Mouse (Mus musculus): ENCODE data around the gene Zfp653. TPM values are rescaled to one million over a fixed set of nuclear protein-coding genes. Genes with fewer than 3 reads are reported as not detected.

The Zfp653 gene
- polyA plus RNA-seq, 1 experiment from 2014 or later, result 9.8 TPM

DNA sequence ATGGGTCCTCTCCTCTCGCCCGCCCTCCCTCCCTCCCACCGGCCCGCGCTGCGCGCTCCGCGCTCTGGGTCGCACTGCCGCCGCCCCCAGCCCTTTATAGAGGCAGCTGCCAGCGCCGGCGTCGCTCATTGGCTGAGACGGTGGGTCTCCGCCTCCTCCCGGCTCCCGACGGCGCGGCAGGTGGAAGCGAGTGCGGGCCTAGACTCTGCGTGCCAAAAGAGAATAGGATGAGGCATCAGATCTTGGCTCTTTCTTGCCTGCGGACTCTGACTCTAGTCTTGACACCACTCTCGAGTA lies 19.3 kb downstream of the Zfp653 start, which contains the start of gene Elavl3:
Gene Elavl3, minus strand, starts transcription at position 66 of the 297 bp plus-strand sequence.
- peak within 1 kb of the TSS; percentile 36 for H3K4me3 ChIP-seq
- ATAC-seq (ENCODE audit: insufficient number of reproducible peaks, low FRiP score), result no peak
- H3K36me3 ChIP-seq, result peaks cover 2% of the 10 kb centered on the region
- H3K27me3 ChIP-seq (replicated peaks), result peaks cover 80% of the 10 kb centered on the region
- H3K27ac ChIP-seq (ENCODE audit: poor library complexity, severe bottlenecking), result no peak within 1 kb of the TSS
- peaks cover 30% of the 10 kb centered on the region for H3K4me1 ChIP-seq (replicated peaks)
- 3% methylated on average over 16 of the region's 28 CpGs for WGBS
- H3K9ac ChIP-seq, result 0 out of 2 replicates have a peak within 1 kb of the TSS, but pooled peaks have one; percentile 2
- peak within 1 kb of the TSS; percentile 69 for H3K4me2 ChIP-seq
- H3K9me3 ChIP-seq (replicated peaks), result no peaks in the 10 kb centered on the region

DNA sequence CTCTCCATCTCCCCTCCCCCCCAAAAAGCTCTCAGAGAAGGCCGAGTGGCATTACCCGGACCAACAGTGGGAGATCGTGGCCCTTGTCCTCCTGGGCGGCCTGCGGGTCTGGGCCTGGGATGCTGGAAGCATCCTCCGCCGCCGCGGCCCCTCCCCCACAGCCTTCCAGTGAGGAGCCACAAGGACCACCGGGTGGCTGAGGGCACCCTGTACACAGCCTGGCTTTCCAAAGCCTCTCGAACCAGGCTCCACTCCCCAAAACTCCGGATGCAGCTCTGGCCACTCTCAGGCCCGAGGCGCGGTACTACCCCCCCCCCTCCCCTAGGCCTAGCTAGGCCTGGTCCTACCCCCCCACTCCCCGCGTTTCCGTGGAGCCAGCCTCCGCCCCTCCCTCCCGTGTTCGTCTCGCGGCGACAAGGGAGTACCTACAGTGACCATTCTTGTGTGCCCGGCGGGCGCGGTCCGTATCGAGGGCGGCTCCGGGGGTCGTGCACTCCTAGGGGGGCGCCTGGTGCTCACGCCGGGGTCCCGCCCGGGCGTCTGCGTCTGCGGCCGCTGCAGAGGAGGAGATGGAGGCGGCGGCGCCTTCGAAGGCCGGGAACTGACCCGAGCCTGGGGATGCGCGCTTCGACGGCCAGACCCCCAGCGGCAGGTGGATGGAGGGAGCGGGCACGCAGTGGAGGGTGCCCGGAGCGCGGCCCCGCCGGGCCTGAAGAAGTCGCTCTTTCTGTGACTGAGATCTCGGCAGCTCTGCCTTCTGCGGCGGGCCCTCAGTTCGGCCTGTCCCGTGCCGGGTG lies 19.8 kb downstream of the Zfp653 start:
- H3K9ac ChIP-seq, result 0 out of 2 replicates have a peak overlapping the region, but pooled peaks have one; percentile 2
- peak; percentile 11; the same call in 1 of the 2 replicates for ATAC-seq (ENCODE audit: insufficient number of reproducible peaks, low FRiP score)

DNA sequence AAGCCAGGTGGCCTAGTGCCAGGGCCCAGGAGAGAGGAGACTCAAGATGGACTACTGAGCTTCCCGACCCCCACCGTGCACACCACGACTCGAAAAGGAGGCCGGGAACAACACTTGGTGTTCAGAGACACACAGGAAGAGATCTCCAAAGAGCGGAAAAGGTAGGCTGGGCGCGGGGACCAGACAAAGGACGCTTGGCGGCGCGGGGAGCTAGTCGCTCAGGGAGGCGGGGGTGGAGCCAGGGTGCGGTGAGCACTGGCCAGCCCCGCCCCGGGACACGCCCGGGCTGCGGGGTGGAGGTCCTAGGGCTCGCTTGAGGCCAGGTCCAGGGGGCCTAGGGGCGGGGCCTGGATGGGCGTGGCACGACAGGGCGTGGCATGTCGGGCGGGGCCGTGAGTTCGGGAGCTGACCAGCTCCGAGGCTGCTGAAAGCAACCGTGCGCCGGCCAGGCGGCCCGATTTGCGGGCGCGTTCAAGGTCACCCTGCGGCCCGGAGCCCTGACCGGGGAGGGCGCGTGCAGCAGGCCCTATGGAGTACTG lies 20.8 kb downstream of the Zfp653 start:
- Histone ChIP-seq H3K4me3 (peak overlapping the region; percentile 36), H3K9ac (0 out of 2 replicates have a peak overlapping the region, but pooled peaks have one; percentile 2), H3K36me3 (no peaks in the 10 kb centered on the region), H3K27me3 (replicated peaks) (peaks cover 69% of the 10 kb centered on the region), H3K4me2 (peak overlapping the region; percentile 69), H3K9me3 (replicated peaks) (no peaks in the 10 kb centered on the region), H3K27ac (ENCODE audit: poor library complexity, severe bottlenecking) (no peak overlapping the region), H3K4me1 (replicated peaks) (peaks cover 30% of the 10 kb centered on the region)
- WGBS, result under 1% methylated on average over 43 of the region's 43 CpGs
- peak; percentile 74 for ATAC-seq (ENCODE audit: insufficient number of reproducible peaks, low FRiP score)

More for the DNA sequence above, 19.8 kb downstream of the Zfp653 start:
- Histone ChIP-seq H3K4me1 (replicated peaks) (peaks cover 30% of the 10 kb centered on the region), H3K4me2 (peak overlapping the region; percentile 69), H3K9me3 (replicated peaks) (no peaks in the 10 kb centered on the region), H3K27me3 (replicated peaks) (peaks cover 78% of the 10 kb centered on the region), H3K27ac (ENCODE audit: poor library complexity, severe bottlenecking) (no peak overlapping the region), H3K36me3 (no peaks in the 10 kb centered on the region), H3K4me3 (peak overlapping the region; percentile 36)
- WGBS, result 3% methylated on average over 65 of the region's 67 CpGs

DNA sequence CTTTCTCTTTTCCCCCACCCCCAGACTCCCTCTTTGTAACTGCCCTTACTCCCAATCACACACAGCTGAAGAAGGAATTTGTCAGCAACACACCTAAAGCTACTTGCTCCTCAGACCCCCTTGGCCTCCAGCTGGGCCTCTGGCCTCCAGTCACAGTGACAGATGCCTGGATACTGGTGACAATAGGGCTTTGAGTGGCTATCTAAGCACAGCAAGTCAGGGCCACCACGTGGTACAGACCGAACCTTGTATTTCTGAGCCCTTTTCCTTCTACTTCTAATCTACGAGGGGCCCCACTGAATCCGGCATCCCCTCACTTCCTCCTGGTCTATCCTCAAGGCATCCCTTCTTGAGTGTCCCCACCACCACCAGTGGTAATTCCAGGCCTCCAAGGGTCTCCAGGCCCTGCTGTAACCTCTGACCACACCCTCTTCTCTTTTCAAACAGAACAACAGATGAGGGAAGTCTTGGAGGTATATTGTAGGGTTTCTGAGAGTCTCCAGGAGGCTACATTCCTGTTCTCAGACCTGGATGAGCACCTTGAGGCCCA lies 21.4 kb downstream of the Zfp653 start:
- H3K27ac ChIP-seq (ENCODE audit: poor library complexity, severe bottlenecking), result no peak overlapping the region
- 0 out of 2 replicates have a peak overlapping the region, but pooled peaks have one; percentile 36 for H3K4me3 ChIP-seq
- H3K4me2 ChIP-seq, result no peak overlapping the region
- H3K36me3 ChIP-seq, result no peaks in the 10 kb centered on the region
- no peaks in the 10 kb centered on the region for H3K9me3 ChIP-seq (replicated peaks)
- H3K9ac ChIP-seq, result no peak overlapping the region
- peaks cover 30% of the 10 kb centered on the region for H3K4me1 ChIP-seq (replicated peaks)
- H3K27me3 ChIP-seq (replicated peaks), result peaks cover 62% of the 10 kb centered on the region
- 47% methylated on average over 4 of the region's 4 CpGs for WGBS
- no peak for ATAC-seq (ENCODE audit: insufficient number of reproducible peaks, low FRiP score)

DNA sequence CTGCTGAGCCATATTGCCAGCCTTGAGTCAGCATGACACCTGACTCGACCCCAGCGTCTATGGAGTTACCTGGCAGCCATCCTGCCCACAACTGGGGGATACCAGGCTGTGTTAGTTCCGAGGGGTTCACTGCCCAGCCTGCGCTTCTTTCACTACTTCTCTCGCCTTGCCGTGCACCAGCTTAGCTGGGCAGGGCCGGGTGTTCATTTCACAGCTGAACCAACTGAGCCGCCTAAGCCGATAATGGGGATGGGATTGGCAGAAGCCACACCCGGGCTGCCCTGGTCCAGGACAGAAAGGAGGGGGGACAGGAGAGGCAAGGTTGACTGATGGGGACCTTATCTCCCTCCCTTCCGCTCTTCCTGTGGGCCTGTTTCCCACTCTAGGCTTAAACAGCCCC lies 21.9 kb downstream of the Zfp653 start:
- Histone ChIP-seq H3K36me3 (no peaks in the 10 kb centered on the region), H3K4me3 (no peak overlapping the region), H3K9ac (no peak overlapping the region), H3K4me2 (no peak overlapping the region), H3K27ac (ENCODE audit: poor library complexity, severe bottlenecking) (no peak overlapping the region), H3K9me3 (replicated peaks) (no peaks in the 10 kb centered on the region), H3K4me1 (replicated peaks) (peaks cover 26% of the 10 kb centered on the region), H3K27me3 (replicated peaks) (peaks cover 58% of the 10 kb centered on the region)
- no peak for ATAC-seq (ENCODE audit: insufficient number of reproducible peaks, low FRiP score)
- whole genome bisulfite sequencing, result 50% methylated on average over 11 of the region's 11 CpGs

DNA sequence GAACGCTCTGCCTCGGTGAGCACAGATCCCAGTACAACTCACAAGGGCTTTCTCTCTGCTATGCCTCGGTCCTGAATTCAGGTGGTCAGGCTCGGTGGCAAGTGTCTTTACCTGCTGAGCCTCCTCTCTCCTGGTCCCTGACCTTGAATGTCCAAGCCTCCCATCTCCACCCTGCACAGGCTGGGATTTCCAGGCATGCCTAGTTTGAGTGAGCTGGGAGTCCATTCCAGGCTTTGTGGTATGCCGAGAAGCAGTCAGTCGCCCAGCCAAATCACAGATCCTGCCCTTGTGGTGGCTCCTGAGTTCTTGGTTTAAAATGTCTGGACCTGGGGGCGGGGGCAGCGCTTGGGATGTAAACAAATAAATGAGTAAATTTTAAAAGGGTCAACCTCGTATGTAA lies 23.8 kb downstream of the Zfp653 start:
- Histone ChIP-seq H3K4me2 (no peak overlapping the region), H3K36me3 (no peaks in the 10 kb centered on the region), H3K9ac (no peak overlapping the region), H3K4me1 (replicated peaks) (peaks cover 25% of the 10 kb centered on the region), H3K4me3 (no peak overlapping the region), H3K27me3 (replicated peaks) (peaks cover 38% of the 10 kb centered on the region), H3K9me3 (replicated peaks) (no peaks in the 10 kb centered on the region), H3K27ac (ENCODE audit: poor library complexity, severe bottlenecking) (no peak overlapping the region)
- no peak for ATAC-seq (ENCODE audit: insufficient number of reproducible peaks, low FRiP score)
- 51% methylated on average over 9 of the region's 9 CpGs for WGBS

DNA sequence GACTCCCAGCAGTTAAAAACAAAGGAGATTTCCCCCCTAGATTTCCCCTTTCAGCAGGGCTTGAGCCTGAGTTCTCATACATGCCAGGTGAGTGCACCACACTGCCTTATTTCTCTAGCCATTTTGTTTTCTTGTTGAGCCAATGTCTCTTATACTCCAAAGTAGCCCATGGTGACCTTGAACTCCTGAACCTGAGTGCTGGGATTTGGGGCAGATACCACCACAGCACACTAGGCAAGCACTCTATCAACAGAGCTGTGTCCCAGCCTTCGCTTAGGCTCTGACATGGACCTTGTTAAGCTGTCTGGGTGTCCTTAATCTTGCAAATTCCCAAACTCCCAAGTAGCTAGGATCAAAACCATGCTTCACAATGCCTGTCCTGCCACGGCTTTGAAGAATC lies 29.3 kb downstream of the Zfp653 start:
- Histone ChIP-seq H3K4me2 (no peak overlapping the region), H3K4me3 (no peak overlapping the region), H3K27ac (ENCODE audit: poor library complexity, severe bottlenecking) (no peak overlapping the region), H3K4me1 (replicated peaks) (no peaks in the 10 kb centered on the region), H3K9ac (no peak overlapping the region), H3K36me3 (no peaks in the 10 kb centered on the region), H3K9me3 (replicated peaks) (no peaks in the 10 kb centered on the region), H3K27me3 (replicated peaks) (no peaks in the 10 kb centered on the region)
- no peak for ATAC-seq (ENCODE audit: insufficient number of reproducible peaks, low FRiP score)
- WGBS, result 59% methylated on average over 2 of the region's 2 CpGs

DNA sequence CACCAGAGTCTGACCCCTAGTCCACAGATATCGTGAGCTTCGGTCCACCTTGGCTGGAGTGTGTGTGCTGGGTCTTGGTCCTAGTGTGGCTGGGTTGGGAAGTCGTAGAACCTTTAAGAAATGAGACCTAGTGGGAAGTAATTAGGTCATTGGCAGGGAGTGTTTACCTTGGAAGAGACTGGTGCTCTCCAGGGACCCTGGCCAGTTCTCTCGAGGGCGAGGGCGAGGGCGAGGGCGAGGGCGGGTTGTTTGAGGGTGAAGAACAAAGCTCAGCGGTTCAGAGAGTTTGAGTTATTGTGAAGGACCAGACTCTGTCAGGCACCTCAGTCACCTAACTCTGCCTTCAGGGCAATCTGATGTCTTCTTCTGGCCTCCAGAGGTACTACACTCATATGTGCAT lies 33.4 kb downstream of the Zfp653 start:
- no peaks in the 10 kb centered on the region for H3K27me3 ChIP-seq (replicated peaks)
- H3K4me2 ChIP-seq, result no peak overlapping the region
- 71% methylated on average over 10 of the region's 10 CpGs for WGBS
- ATAC-seq (ENCODE audit: insufficient number of reproducible peaks, low FRiP score), result no peak
- H3K9me3 ChIP-seq (replicated peaks), result no peaks in the 10 kb centered on the region
- no peak overlapping the region for H3K27ac ChIP-seq (ENCODE audit: poor library complexity, severe bottlenecking)
- H3K4me1 ChIP-seq (replicated peaks), result no peaks in the 10 kb centered on the region
- no peak overlapping the region for H3K9ac ChIP-seq
- H3K36me3 ChIP-seq, result no peaks in the 10 kb centered on the region
- H3K4me3 ChIP-seq, result no peak overlapping the region

DNA sequence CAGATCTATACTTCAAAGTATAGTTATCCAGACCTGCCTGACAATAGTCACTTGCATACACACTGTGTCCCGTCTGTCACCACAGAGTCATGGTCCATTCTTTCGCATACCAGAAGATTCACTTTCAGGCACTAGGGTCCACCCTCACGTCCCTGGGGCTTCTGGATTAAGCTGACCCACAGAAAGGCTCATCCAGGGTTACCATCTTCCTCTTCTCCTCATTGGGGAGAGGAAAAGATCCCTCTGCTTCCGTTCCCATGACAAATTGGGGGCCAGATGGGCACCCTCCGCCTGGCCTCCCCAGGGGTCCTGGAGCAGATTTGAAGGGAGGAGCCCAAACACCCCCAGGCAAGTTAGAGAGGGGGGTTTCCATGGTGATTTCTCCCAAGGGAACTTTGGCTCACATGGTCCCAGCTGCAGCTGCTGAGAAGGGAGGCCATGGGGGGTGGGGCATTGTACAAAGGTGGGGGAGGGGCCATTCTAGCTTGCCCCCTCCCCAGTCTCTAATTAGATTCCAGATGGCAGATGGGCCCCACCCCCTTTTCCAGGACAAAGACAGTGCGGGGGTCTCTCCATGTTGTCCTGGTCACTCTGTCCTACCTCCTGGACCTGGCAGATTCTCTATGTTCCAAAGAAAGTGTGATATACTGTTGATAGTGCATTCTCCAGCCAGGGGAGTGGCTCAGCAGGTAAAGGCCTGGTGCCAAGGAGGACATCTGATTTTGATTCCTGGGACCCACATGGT lies 35.7 kb downstream of the Zfp653 start:
- no peak for ATAC-seq (ENCODE audit: insufficient number of reproducible peaks, low FRiP score)
- Histone ChIP-seq H3K27ac (ENCODE audit: poor library complexity, severe bottlenecking) (no peak overlapping the region), H3K9ac (no peak overlapping the region), H3K27me3 (replicated peaks) (no peaks in the 10 kb centered on the region), H3K4me3 (no peak overlapping the region), H3K4me2 (no peak overlapping the region), H3K36me3 (no peaks in the 10 kb centered on the region), H3K4me1 (replicated peaks) (no peaks in the 10 kb centered on the region), H3K9me3 (replicated peaks) (no peaks in the 10 kb centered on the region)
- 46% methylated on average over 6 of the region's 6 CpGs for WGBS

DNA sequence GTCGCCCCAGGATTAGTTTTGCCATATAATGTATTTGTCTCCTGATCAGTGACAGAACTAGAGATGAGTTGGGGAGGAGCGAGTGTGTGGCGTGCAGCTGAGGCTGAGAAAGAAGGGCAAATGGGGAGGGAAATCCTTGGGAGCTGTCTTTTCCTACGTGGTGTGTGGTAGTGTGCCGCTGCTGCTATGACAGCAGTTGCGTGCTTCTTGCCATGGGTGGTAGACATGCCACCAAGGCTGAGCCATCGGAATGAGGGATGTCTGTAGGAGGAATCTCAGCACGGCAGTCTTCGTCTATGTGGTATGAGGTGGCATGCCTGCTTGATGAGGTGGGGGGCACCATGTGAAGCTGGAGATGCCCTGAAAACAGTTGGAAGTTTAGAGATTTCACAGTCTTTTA lies 40.8 kb downstream of the Zfp653 start:
- H3K27me3 ChIP-seq (replicated peaks), result no peaks in the 10 kb centered on the region
- H3K4me2 ChIP-seq, result no peak overlapping the region
- no peak overlapping the region for H3K9ac ChIP-seq
- H3K27ac ChIP-seq (ENCODE audit: poor library complexity, severe bottlenecking), result no peak overlapping the region
- ATAC-seq (ENCODE audit: insufficient number of reproducible peaks, low FRiP score), result no peak
- no peaks in the 10 kb centered on the region for H3K36me3 ChIP-seq
- WGBS, result 85% methylated on average over 9 of the region's 9 CpGs
- no peak overlapping the region for H3K4me3 ChIP-seq
- H3K4me1 ChIP-seq (replicated peaks), result no peaks in the 10 kb centered on the region
- no peaks in the 10 kb centered on the region for H3K9me3 ChIP-seq (replicated peaks)

DNA sequence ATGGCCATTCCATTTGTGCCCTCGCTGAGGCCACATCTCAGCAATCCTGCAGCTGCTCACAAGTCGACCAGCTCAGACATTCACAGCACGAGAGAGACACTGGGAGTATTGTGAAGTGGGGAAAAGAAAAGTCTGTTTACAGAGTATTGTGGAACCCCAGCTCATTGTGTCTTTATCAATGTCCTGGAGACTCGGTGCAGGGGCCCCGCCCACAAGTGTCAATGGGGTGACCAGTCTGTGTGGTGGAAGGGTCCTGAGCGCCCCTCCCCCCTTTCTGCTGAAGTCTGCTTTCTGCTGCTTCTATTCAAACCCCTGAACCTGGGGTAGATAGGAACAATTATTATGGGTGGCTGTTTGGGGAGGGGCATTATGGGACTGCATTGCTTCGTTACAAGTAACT lies 42.7 kb downstream of the Zfp653 start:
- peaks cover 5% of the 10 kb centered on the region; the same call in 1 of the 2 replicates for H3K27me3 ChIP-seq (replicated peaks)

More for the DNA sequence above, 42.7 kb downstream of the Zfp653 start:
- Histone ChIP-seq H3K9me3 (replicated peaks) (no peaks in the 10 kb centered on the region), H3K4me3 (no peak overlapping the region), H3K4me1 (replicated peaks) (no peaks in the 10 kb centered on the region), H3K4me2 (no peak overlapping the region), H3K36me3 (no peaks in the 10 kb centered on the region), H3K27ac (ENCODE audit: poor library complexity, severe bottlenecking) (no peak overlapping the region), H3K9ac (no peak overlapping the region)
- no peak for ATAC-seq (ENCODE audit: insufficient number of reproducible peaks, low FRiP score)
- WGBS, result 49% methylated on average over 7 of the region's 7 CpGs
